Mouse (Mus musculus) lung, adult 2 months (tissue): ENCODE data around the gene Rab11fip3. TPM values are rescaled to one million over a fixed set of nuclear protein-coding genes. Genes with fewer than 3 reads are reported as not detected.
"Not testable (repeated sequence)": the region's sequence is repeated elsewhere in the genome, so short reads cannot be mapped to it uniquely, and the experiment has no call there.

Source experiments
- DNase-seq: peaks from one replicate; pipeline ENCODE4 v3.0.0; 2022
- H3K4me1 ChIP-seq: fragments of 200-500 bp; 2 replicates; pipeline ENCODE4 v1.6.1; 2011; ENCODE audit warnings: low read length; ENCODE audit not compliant: control insufficient read depth, insufficient read depth
- H3K4me3 ChIP-seq: fragments of 200-500 bp; replicated peaks from 2 replicates; pipeline ENCODE3; 2011; ENCODE audit warnings: low read depth, mild to moderate bottlenecking, control low read depth, low read length; ENCODE audit errors: extremely low read depth
- CTCF ChIP-seq: fragments of 200-500 bp; IDR thresholded peaks from 2 replicates; pipeline ENCODE4 v1.5.1; 2011; ENCODE audit warnings: mild to moderate bottlenecking, low read length, control low read depth; ENCODE audit not compliant: insufficient read depth
- POLR2A ChIP-seq: fragments of 200-500 bp; IDR thresholded peaks from 2 replicates; pipeline ENCODE4 v1.6.1; 2011; ENCODE audit warnings: low read depth, mild to moderate bottlenecking, control low read depth, low read length, borderline replicate concordance; ENCODE audit errors: extremely low read depth
- WGBS: fragments of 180-500 bp; shearing (Covaris S2); methylation state at CpG from one replicate; pipeline ENCODE4 v1.1.7; 2018; 5-methylcytosine and 5-hydroxymethylcytosine counted together
- polyA plus RNA-seq: library from polyadenylated mRNA; depleted of rRNA; stranded (reverse); fragments of >200 nt; gene quantifications from 2 replicates; pipeline ENCODE4 v1.2.3, GENCODE M21; 2012

The Rab11fip3 gene
- polyA plus RNA-seq, 1 experiment: 46.5 TPM

DNA sequence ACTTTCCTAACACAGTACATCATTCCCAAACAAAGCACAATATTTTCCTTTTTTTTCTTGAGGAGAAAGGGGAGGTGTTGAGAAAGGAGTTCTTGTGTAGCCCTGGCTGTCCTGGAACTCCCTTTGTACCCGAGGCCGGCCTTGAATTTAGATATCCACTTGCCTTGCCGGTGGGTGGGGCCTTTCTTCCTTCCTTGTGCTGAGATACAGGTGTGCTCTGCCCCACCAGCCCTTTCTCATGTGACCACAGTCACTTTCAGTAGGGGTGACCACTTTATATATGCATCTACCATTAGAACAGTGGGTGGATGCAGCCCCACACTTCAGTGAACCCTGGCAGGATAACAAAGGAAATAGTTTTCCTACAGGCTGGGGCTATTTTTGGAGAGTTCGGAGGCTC is 42.4 kb upstream of the Rab11fip3 start:
- no peak for DNase-seq
- WGBS: 34% methylated on average over 4 of the region's 4 CpGs
- TF ChIP-seq CTCF (no peak), POLR2A (no peak)
- Histone ChIP-seq H3K4me1 (peaks cover 5% of the 10 kb centered on the region; the same call in 1 of the 2 replicates), H3K4me3 (no peak overlapping the region)

DNA sequence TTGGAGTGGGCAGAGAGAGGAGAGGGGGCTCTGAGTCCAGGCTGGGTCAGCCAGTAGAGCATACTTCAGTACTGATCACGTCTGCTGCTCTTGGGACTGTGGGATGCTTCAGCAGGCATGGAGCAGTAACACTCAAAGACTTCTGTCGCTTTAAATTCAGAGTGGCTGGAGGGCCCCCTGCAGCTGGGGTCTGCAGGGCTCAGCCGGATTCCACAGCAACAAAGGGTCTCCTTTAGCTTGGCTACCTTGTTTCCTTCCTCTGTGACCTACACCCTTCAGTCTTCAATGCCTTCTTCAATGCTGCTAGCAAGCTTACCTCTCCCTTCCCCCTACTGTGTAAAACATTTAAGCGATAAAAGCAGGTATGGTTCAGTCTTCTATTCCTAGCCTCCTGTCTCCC is 41.7 kb upstream of the Rab11fip3 start:
- peaks cover 5% of the 10 kb centered on the region; the same call in 1 of the 2 replicates for H3K4me1 ChIP-seq
- TF ChIP-seq CTCF (no peak), POLR2A (no peak)
- no peak overlapping the region for H3K4me3 ChIP-seq
- DNase-seq: no peak
- WGBS: 16% methylated on average over 4 of the region's 4 CpGs

DNA sequence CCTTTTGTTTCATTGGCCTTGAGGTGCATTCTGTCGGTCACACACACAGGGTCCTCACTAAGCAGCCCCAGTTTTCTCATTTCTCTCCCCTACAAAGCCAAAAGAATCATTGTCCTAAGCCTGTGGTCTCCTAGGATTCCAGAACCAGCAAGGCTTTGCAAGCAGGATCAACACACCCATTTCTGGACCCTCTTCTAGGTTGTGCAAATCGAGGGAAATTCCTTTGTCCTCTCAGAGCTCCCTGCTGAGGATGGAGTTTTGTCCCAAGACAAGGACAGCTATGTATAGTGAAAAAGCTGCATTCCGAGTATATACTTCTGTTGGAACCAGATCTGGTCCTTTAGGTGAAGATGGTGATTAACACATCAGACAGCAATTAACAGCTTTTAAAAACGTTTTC is 40.8 kb upstream of the Rab11fip3 start:
- DNase-seq: no peak
- 41% methylated on average over 4 of the region's 4 CpGs for WGBS
- no peak overlapping the region for H3K4me3 ChIP-seq
- TF ChIP-seq POLR2A (no peak), CTCF (no peak)
- H3K4me1 ChIP-seq: peaks cover 5% of the 10 kb centered on the region; the same call in 1 of the 2 replicates

DNA sequence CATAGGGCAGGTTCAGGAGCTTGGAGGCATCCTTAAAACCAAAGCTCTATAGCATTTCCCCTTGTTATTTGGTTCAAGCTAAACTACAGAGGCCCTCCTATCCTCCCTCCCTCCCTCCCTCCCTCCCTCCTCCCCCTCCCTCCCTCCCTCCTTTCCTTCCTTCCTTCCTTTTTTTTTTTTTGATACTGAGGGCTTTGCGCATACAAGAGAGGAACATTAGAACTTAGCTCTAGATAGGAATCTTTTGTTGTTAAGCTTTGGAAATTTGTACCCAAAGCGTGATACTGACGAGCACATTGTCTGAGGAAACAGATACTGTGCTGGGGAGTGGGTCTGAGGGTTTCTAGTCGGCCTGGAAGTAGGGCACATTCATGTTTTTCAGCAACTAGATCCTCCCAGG is 36.3 kb upstream of the Rab11fip3 start:
- no peak for DNase-seq
- TF ChIP-seq POLR2A (no peak), CTCF (no peak)
- WGBS: 33% methylated on average over 4 of the region's 4 CpGs
- H3K4me1 ChIP-seq: no peaks in the 10 kb centered on the region
- no peak overlapping the region for H3K4me3 ChIP-seq

DNA sequence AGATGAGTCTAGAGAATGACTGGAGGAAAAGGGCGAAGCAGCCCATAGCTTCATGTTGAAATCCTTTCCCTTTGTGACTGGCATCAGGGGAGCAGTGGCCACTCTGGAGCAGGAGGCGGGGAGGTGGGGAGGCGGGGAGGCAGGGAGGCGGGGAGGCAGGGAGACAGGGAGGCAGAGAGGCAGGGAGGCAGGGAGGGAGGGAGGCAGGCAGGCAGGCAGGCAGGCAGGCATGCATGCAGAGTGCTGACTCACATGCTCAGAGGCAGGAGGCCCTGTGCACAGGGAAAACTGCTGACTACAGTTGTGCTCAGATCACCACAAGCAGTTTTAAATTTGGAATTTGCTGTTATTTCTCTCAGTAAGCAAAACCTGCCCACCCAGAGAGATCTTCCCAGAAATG is 32.1 kb upstream of the Rab11fip3 start:
- 29% methylated on average over 4 of the region's 4 CpGs for WGBS
- H3K4me3 ChIP-seq: no peak overlapping the region
- no peak for DNase-seq
- TF ChIP-seq POLR2A (no peak), CTCF (no peak)
- H3K4me1 ChIP-seq: no peaks in the 10 kb centered on the region

DNA sequence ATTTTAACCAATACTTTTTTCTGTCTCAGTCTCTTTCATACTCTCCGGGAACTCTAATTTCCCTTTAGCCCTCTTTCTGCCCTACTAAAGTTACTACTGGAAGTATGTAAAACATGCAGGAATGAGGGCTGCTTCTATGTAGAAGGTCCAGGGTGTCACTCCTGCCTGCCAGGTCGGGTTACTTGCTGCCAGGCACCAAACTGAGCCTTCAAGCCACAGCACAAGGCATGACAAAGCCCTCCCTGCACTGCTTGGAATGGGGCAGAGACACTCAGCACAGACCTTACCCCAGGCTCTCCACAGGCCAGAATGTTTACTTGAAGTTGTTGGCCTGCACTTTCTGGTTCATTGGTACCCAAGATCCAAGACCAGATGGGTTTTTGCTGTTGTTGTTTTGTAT is 30.8 kb upstream of the Rab11fip3 start:
- H3K4me1 ChIP-seq: no peaks in the 10 kb centered on the region
- 49% methylated on average over 2 of the region's 2 CpGs for WGBS
- DNase-seq: no peak
- TF ChIP-seq POLR2A (no peak), CTCF (no peak)
- H3K4me3 ChIP-seq: no peak overlapping the region

DNA sequence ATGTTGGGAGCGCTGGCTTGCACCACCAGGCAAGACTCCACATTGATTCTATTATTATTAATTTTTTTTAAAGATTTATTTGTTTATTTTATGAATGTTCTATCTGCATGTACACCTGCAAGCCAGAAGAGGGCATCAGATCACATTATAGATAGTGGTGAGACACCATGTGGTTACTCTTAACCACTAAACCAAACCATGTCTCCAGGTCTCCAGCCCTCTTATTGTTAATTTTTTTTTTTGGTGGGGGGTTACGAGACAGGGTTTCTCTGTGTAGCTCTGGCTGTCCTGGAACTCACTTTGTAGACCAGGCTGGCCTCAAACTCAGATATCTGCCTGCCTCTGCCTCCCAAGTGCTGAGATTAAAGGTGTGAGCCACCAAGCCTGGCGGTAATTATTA is 30.0 kb upstream of the Rab11fip3 start:
- not testable (repeated sequence) for H3K4me1 ChIP-seq, H3K4me3 ChIP-seq, DNase-seq
- 55% methylated on average over 3 of the region's 3 CpGs for WGBS

DNA sequence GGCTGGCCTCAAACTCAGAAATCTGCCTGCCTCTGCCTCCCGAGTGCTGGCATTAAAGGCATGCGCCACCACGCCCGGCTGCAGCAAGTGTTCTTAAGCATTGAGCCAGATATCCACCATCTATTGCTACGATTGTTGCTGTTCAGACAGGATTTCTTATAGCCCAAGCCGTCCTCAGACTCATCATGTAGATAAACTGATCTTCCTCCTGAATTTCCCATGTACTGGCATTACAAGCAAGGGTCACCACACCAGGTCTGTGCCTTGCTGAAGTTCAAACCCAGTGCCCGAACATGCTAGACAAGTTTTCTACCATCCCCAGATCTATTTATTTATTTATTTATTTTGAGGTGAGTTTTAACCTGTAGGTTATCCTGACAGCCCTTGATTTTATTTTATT is 29.1 kb upstream of the Rab11fip3 start:
- Histone ChIP-seq H3K4me3 (no peak overlapping the region), H3K4me1 (no peaks in the 10 kb centered on the region)
- no peak for TF ChIP-seq POLR2A
- TF ChIP-seq CTCF: no peak
- DNase-seq: no peak
- 88% methylated on average over 7 of the region's 7 CpGs for WGBS

DNA sequence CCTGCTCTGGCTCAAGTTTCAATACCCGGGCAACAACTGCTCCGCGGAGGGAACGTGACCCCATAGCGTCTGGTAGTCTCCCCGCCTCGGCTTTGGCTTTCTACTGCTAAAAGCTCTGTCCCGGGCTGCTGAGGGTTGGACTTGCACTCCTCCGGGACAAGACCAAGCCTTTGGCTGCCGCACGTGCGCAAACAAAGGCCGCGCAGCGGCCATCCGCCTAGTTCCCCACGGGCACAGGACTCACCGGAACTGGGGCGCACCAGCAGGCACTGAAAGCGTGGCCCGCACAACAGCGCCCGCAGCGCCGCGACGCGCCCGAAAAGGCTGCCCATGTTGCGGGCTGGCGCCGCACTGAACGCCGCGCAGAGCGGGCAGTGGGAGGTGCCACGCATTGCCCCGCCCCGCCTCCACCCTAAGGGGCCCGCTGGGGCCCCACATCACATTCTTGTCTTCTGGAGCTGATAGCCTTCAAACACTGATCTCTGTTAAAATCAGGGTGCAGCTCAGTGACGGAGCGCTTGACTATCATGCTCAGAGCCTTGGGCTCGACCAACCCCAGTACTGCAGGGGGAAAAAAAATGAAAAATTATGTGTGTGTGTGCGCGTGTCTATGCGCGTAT is 25.9 kb upstream of the Rab11fip3 start, which contains the start of gene Nme4:
Gene Nme4 (minus strand): TSS at position 482 of the 620 bp plus-strand sequence.
- Histone ChIP-seq H3K4me1 (no peaks in the 10 kb centered on the region), H3K4me3 (peak within 1 kb of the TSS; percentile 54)
- no peak for TF ChIP-seq POLR2A
- TF ChIP-seq CTCF: no peak
- peak; percentile 40 for DNase-seq
- WGBS: 3% methylated on average over 47 of the region's 47 CpGs

DNA sequence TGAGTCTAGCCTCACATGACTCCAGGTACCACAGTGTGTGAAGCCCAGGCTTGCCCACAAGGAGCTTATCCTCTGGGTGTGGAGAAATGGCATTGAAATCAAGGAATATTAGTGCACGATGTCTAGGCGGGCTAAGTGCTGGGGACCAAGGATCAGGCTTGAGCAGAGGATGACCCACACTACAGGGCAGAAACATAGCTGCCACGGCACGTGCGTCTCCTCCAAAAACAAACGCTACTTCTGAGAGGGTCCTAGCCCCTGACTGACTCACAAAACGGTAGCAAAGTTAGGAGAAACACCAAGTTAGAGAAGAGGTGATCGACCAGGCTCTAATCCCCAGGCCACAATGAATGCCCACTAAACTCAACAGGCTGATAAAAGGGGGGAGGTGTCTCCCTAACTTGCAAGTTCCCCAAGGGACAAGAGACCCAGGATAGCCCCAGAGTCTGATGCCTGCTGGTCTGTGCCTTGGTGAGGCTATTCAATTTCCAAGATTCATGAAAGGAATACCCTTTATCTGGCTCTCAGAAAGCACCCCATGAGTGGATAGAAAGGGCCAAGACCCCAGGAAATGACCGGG is 25.3 kb upstream of the Rab11fip3 start:
- Histone ChIP-seq H3K4me1 (no peaks in the 10 kb centered on the region), H3K4me3 (no peak overlapping the region)
- no peak for DNase-seq
- 57% methylated on average over 9 of the region's 9 CpGs for WGBS
- TF ChIP-seq CTCF (no peak), POLR2A (no peak)
